Mouse (Mus musculus) cerebellum, adult 8-10 months (tissue): ENCODE data around the gene H6pd.

Experiments used
- DNase-seq: peaks from one replicate; pipeline ENCODE4 v3.0.0; 2022

The H6pd gene

GRCm38 (mm10) chr4:149998786-149999509 lies 9.9 kb downstream of the H6pd start:
- peak; percentile 56 for DNase-seq

- peak; percentile 17 for DNase-seq
These were observed 10.8 kb downstream of the H6pd start for GRCm38 (mm10) chr4:149997999-149998398.

DNA sequence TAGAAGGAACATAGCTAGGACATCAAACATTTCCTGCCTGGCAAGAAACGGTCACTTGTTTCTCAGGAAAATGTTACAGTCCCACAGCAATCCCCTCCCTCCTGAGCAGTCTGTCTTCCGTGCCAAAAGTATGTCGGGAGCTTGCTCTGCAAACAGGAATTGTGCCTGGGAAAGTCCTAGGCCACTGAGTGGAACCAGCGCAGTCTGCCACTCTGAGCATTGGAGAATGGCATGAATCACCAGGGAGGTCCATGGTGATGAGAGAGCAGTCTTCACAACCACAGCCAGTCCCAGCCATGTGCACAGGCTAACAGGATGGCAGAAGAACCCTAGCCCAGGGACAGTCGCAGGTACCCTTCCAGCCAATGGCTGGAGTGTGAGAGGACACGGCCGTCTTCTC lies 12.4 kb downstream of the H6pd start:
- DNase-seq, result peak; percentile 33

DNA sequence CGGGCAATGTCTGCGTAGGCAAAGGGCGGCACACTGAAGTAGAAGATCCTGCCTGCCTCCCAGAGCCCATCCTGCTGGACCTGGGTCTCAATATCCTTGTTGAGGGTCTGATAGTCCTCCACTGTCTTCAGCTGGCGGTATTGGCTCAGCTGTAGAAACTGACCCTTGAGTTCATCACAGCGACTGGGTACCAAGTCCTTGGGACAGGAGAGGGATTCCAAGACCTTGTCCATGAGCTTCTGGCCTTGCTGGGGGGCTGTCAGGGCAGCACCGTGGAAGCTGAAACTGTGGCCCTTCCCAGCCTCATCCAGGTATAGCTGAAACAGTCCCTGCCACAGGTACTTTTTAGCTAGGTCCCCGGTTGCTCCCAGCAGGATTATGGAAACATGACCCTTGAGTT lies 12.9 kb downstream of the H6pd start:
- DNase-seq, result no peak

GRCm38 (mm10) chr4:149994218-149994617 lies 14.6 kb downstream of the H6pd start:
- DNase-seq, result peak; percentile 39

- DNase-seq, result peak; percentile 23
These were observed 16.2 kb downstream of the H6pd start for GRCm38 (mm10) chr4:149992670-149993032.

GRCm38 (mm10) chr4:149991755-149992669 lies 16.8 kb downstream of the H6pd start:
- DNase-seq, result peak; percentile 42

DNA sequence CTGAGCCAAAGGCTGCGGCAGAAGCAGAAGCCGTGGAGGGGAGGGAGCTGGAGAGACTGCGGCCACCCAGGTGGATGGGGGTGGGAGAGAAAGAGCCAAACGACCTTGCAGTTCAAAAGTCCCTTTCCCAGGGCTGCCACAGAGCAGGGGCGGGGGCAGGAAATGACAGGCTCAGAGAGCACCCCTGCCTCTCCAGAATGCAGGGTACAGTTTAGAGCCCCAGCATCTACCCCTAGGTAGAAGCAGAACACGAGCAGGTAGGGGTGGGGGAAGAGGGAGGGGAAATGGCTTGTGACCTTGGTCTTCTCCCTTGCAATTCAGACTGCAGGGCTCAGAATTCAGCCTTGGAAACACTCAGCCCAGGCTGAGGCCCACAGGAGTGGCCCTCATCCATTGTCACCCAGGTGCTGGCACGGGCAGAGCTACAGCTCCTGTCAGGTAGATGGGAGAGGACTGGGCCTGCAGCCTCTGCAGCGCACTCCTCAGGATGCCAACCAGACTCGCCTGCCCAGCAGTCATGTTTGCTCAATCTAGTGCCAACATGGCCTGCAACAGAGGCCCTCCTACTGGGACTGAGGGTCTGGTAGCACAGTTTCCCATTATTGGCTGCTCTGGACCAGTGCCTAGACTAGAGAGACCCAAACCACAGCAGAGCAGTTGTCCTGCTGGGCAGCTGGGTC lies 17.7 kb downstream of the H6pd start:
- DNase-seq, result peak; percentile 47

DNA sequence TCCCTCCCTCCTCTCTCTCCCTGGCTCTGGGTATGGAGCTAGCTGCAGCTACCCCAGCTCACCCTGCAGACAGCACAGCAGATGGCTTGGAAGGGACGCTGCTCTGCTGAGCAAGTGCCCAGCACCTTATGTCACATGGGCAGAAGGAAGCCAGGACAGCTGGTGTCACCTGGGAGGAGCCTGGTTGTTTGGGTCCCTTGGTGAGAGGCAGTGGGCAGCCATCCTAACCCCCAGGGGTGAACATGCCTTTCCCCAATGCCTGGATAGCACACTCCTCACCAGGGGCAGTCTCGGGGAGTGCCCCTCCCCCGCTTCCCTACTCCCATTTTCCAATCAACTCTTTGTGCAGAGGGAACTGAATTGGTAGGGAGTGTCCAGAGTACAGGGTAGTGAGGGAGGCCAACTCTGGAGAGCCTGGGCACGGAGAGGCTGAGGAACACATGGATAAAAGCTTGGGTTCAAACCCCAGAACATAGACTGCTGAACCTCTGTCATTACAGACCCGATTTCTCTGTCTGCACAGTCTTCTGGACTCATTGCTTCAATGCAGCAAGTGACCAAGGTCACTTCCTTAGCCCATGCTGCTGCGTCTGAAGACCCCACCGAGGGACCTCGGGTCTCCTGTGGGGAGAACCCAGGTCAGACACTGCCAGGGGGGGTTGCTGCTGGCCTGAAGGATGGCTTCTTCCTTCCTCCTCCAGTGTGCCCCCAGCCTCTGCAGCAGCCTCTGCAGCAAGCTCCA lies 18.4 kb downstream of the H6pd start:
- DNase-seq, result peak; percentile 91

DNA sequence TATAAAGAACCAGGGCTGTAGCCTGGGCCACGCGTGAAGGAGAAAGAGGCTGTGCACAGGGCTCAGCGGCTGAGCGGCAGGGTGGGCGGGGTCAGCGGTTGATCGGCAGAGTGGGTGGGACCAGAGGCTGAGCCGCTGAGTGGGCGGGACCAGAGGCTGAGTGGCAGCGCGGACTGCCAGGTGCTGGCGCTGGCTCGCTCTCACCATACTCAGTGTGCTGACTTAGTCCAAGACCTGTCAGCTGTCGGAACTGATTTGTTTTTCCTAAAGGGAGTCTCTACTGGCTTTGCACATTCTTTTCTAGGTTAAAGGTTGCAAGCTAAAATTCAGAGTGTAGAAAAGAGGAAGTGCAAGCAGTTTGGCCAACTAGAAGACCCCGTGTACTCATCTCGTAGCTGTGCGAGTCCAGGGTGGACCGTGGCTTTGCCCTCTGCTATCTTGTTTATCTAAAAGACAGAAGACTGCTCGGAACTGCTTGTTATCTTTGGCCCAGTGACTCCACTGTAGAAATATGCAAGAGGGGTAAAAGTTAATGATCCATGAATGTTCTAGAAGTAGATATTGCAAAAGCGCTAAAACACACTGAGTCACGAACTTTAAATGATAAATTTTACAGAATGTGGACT lies 19.8 kb downstream of the H6pd start:
- peak; percentile 89 for DNase-seq

DNA sequence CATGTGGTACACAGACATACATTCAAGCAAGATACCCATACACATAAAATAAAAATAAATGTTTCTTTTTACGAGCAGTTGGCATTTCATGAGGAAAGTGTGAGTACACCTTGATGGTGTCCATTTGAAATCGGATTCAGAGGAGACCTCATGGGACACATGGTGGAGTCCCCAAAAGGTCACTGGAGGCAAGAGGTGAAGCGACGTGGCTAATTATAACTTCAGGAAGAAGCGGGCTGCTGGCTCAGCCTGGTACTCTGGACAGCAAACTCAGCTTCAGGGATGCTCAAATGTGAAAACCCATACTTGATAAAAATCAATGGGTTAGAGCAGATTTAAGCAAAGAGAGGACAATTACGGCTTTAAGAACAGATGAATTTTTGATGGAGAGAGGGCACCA lies 20.5 kb downstream of the H6pd start:
- peak; percentile 33 for DNase-seq

GRCm38 (mm10) chr4:149986671-149987417 lies 22.0 kb downstream of the H6pd start:
- DNase-seq, result no peak

GRCm38 (mm10) chr4:149983921-149984645 lies 24.7 kb downstream of the H6pd start:
- no peak for DNase-seq

GRCm38 (mm10) chr4:149982154-149982553 lies 26.7 kb downstream of the H6pd start:
- peak; percentile 19 for DNase-seq

DNA sequence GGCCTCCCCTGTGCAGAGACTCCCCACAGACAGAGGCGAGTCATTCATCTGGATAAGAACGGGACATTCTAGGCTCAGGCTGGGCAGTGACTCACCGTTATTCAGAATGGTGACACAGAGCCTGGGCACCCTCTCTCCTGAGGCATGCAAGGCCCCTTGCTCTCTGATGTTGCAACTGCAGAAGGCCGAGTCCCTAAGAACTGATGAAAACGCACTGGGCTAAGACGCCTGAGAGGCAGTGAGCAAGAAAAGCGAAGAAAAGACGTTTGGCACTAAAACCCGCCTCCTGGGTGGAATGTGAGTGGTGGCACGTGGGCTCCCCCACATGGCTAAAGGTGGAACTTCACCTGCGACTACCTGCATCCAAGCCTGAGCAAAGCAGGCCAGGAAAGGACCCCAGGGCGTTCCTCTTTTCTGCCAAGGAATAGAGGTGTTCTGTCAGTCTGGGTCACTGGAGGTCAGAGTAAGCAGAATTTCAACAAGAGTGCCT lies 29.0 kb downstream of the H6pd start:
- peak; percentile 90 for DNase-seq

DNA sequence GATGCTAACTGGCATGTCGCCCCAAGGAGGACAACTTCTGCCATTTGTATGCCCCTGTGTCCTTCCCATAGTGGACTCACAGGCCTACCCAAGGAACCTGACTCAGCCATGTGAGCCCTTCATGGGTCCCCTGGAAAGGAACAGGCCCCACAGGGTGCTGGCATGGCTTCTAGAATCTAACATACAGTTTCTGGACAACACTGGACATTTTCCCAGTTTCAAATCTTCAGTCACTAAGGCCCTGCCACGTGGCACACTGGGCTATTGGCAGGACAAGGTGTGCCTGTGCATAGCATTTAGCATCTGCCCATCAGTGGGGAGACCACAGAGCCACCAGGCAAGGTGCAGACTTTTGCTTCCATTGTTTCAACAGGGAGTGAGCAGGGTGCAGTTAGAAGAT lies 30.0 kb downstream of the H6pd start:
- peak; percentile 24 for DNase-seq

DNA sequence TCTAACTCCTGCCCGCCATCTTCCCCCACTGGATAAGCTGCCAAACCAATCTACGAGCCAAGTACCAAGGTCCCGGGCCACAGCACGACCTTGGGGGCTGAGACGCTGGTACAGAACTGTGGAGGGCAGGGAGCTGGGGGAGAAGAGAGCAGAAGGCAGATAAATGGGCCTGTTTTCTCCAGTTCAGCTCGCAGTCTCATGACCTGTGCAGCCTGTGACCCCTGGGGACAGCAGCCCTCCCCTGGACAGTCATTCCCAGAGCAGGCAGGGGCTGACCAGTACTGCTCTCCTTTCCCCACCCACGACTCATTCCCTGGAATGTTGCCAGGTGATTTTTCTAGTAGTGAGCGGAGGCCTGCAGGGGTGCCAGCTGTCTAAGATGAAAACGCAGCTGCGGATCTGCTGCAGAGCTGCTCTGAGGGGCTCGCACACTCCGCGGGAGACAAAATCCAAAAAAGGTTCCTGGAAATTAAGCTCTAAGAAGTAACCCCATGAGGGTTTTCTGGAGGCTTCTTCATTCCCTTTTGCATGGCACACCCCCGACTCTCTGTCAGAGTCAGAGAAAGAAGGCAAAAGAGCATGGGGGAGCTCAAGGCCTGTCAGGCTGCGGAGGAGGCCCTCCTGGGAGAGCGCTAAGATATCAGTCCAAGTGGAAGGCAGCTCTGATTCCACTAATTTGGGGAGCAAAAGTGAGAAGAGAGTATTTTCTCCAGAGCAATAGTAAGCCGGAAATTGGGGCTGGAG lies 30.9 kb downstream of the H6pd start:
- no peak for DNase-seq

- no peak for DNase-seq
These were observed 31.6 kb downstream of the H6pd start for GRCm38 (mm10) chr4:149977181-149977580.

DNA sequence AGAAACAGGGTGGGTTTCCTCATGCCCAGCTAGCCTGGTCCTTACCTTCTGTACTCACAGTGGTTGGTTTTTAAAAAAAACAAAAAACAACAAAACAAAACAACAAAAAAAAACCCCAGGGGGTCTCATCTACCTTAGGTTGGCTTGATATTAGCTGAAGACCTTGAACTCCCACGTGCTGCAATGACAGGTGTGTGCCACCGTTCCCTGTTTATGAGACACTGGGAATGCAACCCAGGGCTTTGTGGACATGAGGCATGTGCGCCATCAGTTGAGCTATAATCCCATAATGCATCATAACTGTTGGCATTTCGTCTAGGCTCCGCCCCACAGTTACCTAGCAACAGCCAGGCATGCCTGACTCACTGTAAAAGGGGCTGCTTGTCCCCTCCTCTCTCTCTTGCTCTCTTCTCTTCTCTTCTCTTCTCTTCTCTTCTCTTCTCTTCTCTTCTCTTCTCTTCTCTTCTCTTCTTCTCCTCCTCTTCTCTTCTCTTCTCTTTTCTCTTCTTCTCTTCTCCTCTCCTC lies 33.0 kb downstream of the H6pd start:
- DNase-seq, result no peak

GRCm38 (mm10) chr4:149975291-149975690 lies 33.5 kb downstream of the H6pd start:
- DNase-seq, result no peak
